Mouse (Mus musculus) bone marrow macrophage, adult 2 months (primary cell): Measurements from ENCODE around the gene Prr13.

Source experiments
- CTCF ChIP-seq: IDR thresholded peaks from 2 replicates; pipeline ENCODE4 v1.5.1; 2012; ENCODE audit warnings: low read depth, mild to moderate bottlenecking, low read length, moderate library complexity
- POLR2A ChIP-seq: IDR thresholded peaks from 2 replicates; pipeline ENCODE4 v1.6.1; 2012; ENCODE audit warnings: mild to moderate bottlenecking, low read depth, low read length, borderline replicate concordance

GRCm38 (mm10) chr15:102432046-102432445 is 26.8 kb upstream of the Prr13 start:
- TF ChIP-seq CTCF, result no peak
- no peak for TF ChIP-seq POLR2A
